Mouse (Mus musculus) bone marrow macrophage, adult 2 months (primary cell): ENCODE results near the gene Cobl.

Source experiments
- CTCF ChIP-seq: IDR thresholded peaks from 2 replicates; pipeline ENCODE4 v1.5.1; 2012; ENCODE audit warnings: low read depth, mild to moderate bottlenecking, low read length, moderate library complexity
- POLR2A ChIP-seq: IDR thresholded peaks from 2 replicates; pipeline ENCODE4 v1.6.1; 2012; ENCODE audit warnings: mild to moderate bottlenecking, low read depth, low read length, borderline replicate concordance

GRCm38 (mm10) chr11:12309423-12310023 is 155.2 kb downstream of the Cobl start:
- TF ChIP-seq CTCF (no peak), POLR2A (no peak)
